Mouse (Mus musculus) forebrain, postnatal 0 days (tissue): ENCODE measurements around the gene Shroom3. TPM values are rescaled to one million over a fixed set of nuclear protein-coding genes. Genes with fewer than 3 reads are reported as not detected.

Source experiments
- ATAC-seq: fragments of 200-750 bp; cut with Nextera tagmentation; 2 replicates; pipeline ENCODE4 v1.8.0; 2017; ENCODE audit warnings: mild to moderate bottlenecking, moderate library complexity
- DNase-seq: peaks from one replicate; pipeline ENCODE4 v3.0.0-alpha.2; 2015
- H3K27ac ChIP-seq: fragments of 300-500 bp; sonication (generic); 2 replicates; pipeline ENCODE4 v1.5.1; 2014; ENCODE audit warnings: low read depth, mild to moderate bottlenecking, antibody characterized with exemption, low read length, moderate library complexity, mixed read lengths
- H3K27me3 ChIP-seq: fragments of 300-500 bp; sonication (generic); 2 replicates; pipeline ENCODE4 v1.6.1; 2014; ENCODE audit warnings: mild to moderate bottlenecking, low read length, mixed read lengths; ENCODE audit not compliant: insufficient read depth
- H3K36me3 ChIP-seq: fragments of 300-500 bp; sonication (generic); 2 replicates; pipeline ENCODE4 v1.6.1; 2014; ENCODE audit warnings: mild to moderate bottlenecking, moderate library complexity; ENCODE audit not compliant: insufficient read depth
- H3K4me1 ChIP-seq: fragments of 300-500 bp; sonication (generic); 2 replicates; pipeline ENCODE4 v1.6.1; 2014; ENCODE audit warnings: antibody characterized with exemption; ENCODE audit not compliant: insufficient read depth
- H3K4me2 ChIP-seq: fragments of 300-500 bp; sonication (generic); 2 replicates; pipeline ENCODE4 v1.6.1; 2014; ENCODE audit warnings: low read depth, mild to moderate bottlenecking, moderate library complexity
- H3K4me3 ChIP-seq: fragments of 300-500 bp; sonication (generic); 2 replicates; pipeline ENCODE4 v1.5.1; 2014; ENCODE audit warnings: low read depth, low read length, mixed read lengths
- H3K9ac ChIP-seq: fragments of 300-500 bp; sonication (generic); 2 replicates; pipeline ENCODE4 v1.6.1; 2014; ENCODE audit warnings: mild to moderate bottlenecking
- H3K9me3 ChIP-seq: fragments of 300-500 bp; sonication (generic); 2 replicates; pipeline ENCODE4 v1.6.1; 2016; ENCODE audit warnings: low read length
- CTCF ChIP-seq: sonication (generic); IDR thresholded peaks from 2 replicates; pipeline ENCODE4 v1.5.1; 2016; ENCODE audit warnings: antibody characterized with exemption, control low read depth, low read depth
- WGBS: fragments of 180-500 bp; shearing (Covaris S2); extraction: QIAGEN DNeasy Blood & Tissue Kit; methylation state at CpG from one replicate; pipeline ENCODE4 v1.1.7; 2014; 5-methylcytosine and 5-hydroxymethylcytosine counted together
- polyA plus RNA-seq: library from polyadenylated mRNA; unstranded; fragments of >200 nt; fragmentation: Nextera tagmentation; extraction: Ambion mirVana; gene quantifications from 2 replicates; pipeline ENCODE4 v1.2.1, GENCODE M21; 2015
- total RNA-seq: library from RNA; depleted of rRNA; stranded (reverse); fragments of >200 nt; gene quantifications from 2 replicates; pipeline ENCODE4 v1.2.3, GENCODE M21; 2014

Gene Shroom3
- total and polyA plus RNA-seq, 2 experiments from 2014 or later: 0.91 to 5.8 TPM

GRCm38 (mm10) chr5:92698131-92698836 lies 15.0 kb downstream of the Shroom3 start:
- ATAC-seq: peak; percentile 82
- 1% methylated on average over 15 of the region's 15 CpGs for WGBS

GRCm38 (mm10) chr5:92698837-92699529 lies 15.7 kb downstream of the Shroom3 start:
- Histone ChIP-seq H3K4me3 (peak overlapping the region; percentile 36), H3K9ac (peak overlapping the region; percentile 58), H3K27me3 (no peaks in the 10 kb centered on the region), H3K27ac (peak overlapping the region; percentile 62), H3K9me3 (no peaks in the 10 kb centered on the region), H3K4me2 (peak overlapping the region; percentile 58), H3K36me3 (no peaks in the 10 kb centered on the region), H3K4me1 (0 out of 2 replicates have a peak, but pooled peaks cover 10% of the 10 kb centered on the region)
- no peak for TF ChIP-seq CTCF
- ATAC-seq (peak; percentile 50), DNase-seq (peak; percentile 58)
- WGBS: 5% methylated on average over 17 of the region's 17 CpGs

More at GRCm38 (mm10) chr5:92698131-92698836, 15.0 kb downstream of the Shroom3 start:
- no peaks in the 10 kb centered on the region for H3K9me3 ChIP-seq
- peak overlapping the region; percentile 36 for H3K4me3 ChIP-seq
- H3K27ac ChIP-seq: peak overlapping the region; percentile 62
- H3K4me2 ChIP-seq: peak overlapping the region; percentile 58
- no peaks in the 10 kb centered on the region for H3K27me3 ChIP-seq
- H3K36me3 ChIP-seq: no peaks in the 10 kb centered on the region
- peak; percentile 72 for DNase-seq
- TF ChIP-seq CTCF: no peak
- H3K9ac ChIP-seq: peak overlapping the region; percentile 58
- H3K4me1 ChIP-seq: 0 out of 2 replicates have a peak, but pooled peaks cover 10% of the 10 kb centered on the region

GRCm38 (mm10) chr5:92701750-92702149 lies 18.5 kb downstream of the Shroom3 start:
- 55% methylated on average over 11 of the region's 11 CpGs for WGBS
- H3K4me3 ChIP-seq: no peak overlapping the region
- no peak for ATAC-seq
- no peak overlapping the region for H3K4me2 ChIP-seq
- no peaks in the 10 kb centered on the region for H3K36me3 ChIP-seq
- no peak for DNase-seq
- H3K4me1 ChIP-seq: 0 out of 2 replicates have a peak, but pooled peaks cover 10% of the 10 kb centered on the region
- no peak for TF ChIP-seq CTCF
- no peak overlapping the region for H3K9ac ChIP-seq
- no peak overlapping the region for H3K27ac ChIP-seq
- no peaks in the 10 kb centered on the region for H3K27me3 ChIP-seq
- H3K9me3 ChIP-seq: no peaks in the 10 kb centered on the region

DNA sequence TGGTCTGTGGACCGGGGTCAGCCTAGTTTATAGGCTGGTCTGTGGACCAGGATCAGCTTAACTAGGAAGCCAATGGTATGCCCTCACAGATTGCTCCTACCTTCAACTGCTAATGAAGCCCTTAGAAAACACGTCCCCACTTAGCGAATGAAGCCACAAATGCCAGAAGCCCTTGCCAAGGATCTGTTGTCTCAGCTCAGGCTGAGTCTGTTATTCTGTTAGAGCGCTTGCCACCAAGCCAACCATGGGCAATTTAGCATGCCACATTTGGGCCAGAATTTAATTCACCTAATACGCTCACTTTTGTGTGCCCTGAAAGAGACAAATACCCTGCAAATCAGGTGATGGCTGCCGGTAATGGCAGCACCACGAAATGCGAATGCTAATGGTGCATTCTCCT lies 20.4 kb downstream of the Shroom3 start:
- DNase-seq (peak; percentile 62), ATAC-seq (peak; percentile 27)
- H3K36me3 ChIP-seq: no peaks in the 10 kb centered on the region
- H3K4me2 ChIP-seq: no peak overlapping the region
- no peak overlapping the region for H3K9ac ChIP-seq
- H3K27me3 ChIP-seq: no peaks in the 10 kb centered on the region
- no peak overlapping the region for H3K4me3 ChIP-seq
- no peaks in the 10 kb centered on the region for H3K9me3 ChIP-seq
- H3K4me1 ChIP-seq: 0 out of 2 replicates have a peak, but pooled peaks cover 9% of the 10 kb centered on the region
- H3K27ac ChIP-seq: no peak overlapping the region
- 37% methylated on average over 8 of the region's 8 CpGs for WGBS
- no peak for TF ChIP-seq CTCF

- DNase-seq (no peak), ATAC-seq (no peak)
- TF ChIP-seq CTCF: no peak
- H3K9me3 ChIP-seq: no peaks in the 10 kb centered on the region
- H3K9ac ChIP-seq: no peak overlapping the region
- WGBS: 18% methylated on average over 7 of the region's 7 CpGs
- H3K4me2 ChIP-seq: no peak overlapping the region
- no peak overlapping the region for H3K27ac ChIP-seq
- H3K4me1 ChIP-seq: no peaks in the 10 kb centered on the region
- H3K36me3 ChIP-seq: no peaks in the 10 kb centered on the region
- H3K27me3 ChIP-seq: no peaks in the 10 kb centered on the region
- H3K4me3 ChIP-seq: no peak overlapping the region
Observed at GRCm38 (mm10) chr5:92707921-92708491, 24.8 kb downstream of the Shroom3 start.

DNA sequence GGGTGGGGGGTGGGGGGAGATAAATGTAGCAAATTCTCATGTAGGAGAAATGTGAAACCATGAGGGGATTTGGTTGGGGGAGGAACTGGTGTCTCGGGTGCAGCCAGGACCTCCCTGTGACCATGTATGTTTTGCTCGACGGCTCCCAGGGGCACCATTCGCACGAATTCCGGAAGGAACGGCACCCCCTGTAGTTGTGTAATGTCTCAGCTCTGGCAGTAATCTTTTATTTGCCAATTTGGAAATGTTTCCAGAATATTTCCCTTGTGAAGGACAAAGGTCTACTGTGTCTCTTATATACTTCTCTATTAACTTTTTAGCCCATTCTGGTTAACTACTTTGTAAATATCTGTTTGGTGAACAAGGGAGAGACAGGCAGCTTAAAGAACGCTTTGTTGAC lies 27.5 kb downstream of the Shroom3 start:
- Histone ChIP-seq H3K36me3 (no peaks in the 10 kb centered on the region), H3K4me1 (no peaks in the 10 kb centered on the region), H3K9me3 (no peaks in the 10 kb centered on the region), H3K4me2 (no peak overlapping the region), H3K27ac (no peak overlapping the region), H3K4me3 (no peak overlapping the region), H3K9ac (no peak overlapping the region), H3K27me3 (no peaks in the 10 kb centered on the region)
- DNase-seq (no peak), ATAC-seq (no peak)
- no peak for TF ChIP-seq CTCF
- WGBS: 62% methylated on average over 8 of the region's 8 CpGs
